Mouse (Mus musculus) adrenal gland, adult 18-20 months (tissue): Measurements from ENCODE around the gene Tpo. TPM values are rescaled to one million over a fixed set of nuclear protein-coding genes. Genes with fewer than 3 reads are reported as not detected.

Source experiments
- DNase-seq, 2 experiments: peaks; one replicate each; pipeline ENCODE4 v3.0.0; 2021 to 2022; ENCODE audit warnings: low spot score in 2 of 2
- total RNA-seq, 2 experiments: library from RNA; stranded (reverse); gene quantifications; 1 replicate in 1 of 2; 2 replicates in 1 of 2; pipeline ENCODE4 v1.2.3; 2021

Gene Tpo
- total RNA-seq, 2 experiments from 2014 or later, result not detected

DNA sequence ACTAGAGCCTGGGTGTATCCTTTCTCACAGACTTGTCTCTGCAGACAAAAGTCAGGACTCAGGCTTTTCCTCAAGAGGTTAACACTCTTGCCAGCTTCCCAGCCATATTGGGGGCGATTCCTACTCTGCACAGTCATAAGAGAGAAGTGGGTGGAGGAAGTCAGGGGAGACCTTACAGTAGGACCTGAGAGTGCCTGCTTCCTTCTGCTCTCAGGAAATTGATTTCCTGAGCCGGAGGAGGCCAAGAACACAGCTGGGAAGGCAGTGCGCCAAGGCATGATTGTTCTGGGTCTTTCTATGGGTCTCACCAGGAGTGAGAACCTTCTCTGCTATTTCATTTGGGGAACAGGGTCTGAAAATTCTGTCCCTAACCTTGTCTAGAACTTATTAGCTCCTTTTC, 48.5 kb downstream of the Tpo start:
- DNase-seq, result no peak

DNA sequence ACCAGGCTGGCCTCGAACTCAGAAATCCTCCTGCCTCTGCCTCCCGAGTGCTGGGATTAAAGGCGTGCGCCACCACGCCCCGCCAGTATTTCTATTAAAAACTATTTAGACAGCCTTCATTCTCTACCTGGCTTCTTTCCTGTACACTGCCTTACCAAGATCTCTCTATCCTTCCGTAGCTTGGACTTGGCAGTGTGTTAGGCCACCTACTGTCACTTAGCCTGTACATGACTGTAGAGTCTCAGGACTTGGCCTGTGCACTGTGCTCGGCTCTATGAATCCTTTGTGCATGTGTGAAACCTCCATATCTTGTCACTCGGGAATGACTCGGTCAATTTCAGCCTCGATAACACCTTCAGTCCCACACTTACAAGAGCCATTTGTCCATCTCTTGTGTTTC, 55.4 kb downstream of the Tpo start:
- DNase-seq, result no peak

DNA sequence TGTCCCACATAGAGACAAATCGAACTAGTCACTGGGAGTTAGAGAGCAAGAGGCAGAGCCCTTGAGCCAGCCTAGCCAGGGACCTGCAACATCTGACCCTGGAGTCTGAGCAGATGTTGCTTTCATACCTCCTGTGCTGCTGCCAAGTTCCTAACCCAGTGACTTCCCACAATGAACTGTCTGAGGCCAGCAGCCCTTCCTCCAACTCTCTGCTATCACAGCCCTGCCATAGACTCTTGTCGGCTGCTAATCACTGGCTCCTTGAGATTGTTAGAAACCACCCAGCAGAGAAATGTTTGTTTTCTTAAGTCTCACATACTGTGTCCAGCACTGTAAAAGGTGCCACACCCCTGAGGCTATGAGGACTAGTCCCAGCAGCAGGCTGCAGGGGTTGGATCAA, 56.1 kb downstream of the Tpo start:
- DNase-seq, result no peak

DNA sequence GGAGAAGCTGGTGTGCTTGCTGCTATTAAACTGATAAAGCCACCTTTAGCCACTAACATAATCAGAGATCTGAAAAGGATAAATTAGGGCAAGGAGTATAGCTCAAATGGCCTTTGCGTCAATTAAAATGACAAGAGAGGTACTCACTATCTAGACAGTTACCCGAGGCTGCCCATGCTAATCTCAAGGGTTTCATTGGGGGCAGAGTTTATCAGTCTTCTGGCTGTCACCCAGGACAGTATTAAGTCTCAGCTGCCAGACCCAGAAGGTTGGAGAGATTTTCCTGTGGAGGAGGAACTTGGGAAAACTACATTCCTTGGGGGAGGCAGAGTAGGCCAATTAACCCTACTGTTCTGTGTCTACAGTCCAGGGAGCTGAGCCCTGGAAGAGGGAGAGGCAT, 63.1 kb downstream of the Tpo start:
- no peak for DNase-seq

DNA sequence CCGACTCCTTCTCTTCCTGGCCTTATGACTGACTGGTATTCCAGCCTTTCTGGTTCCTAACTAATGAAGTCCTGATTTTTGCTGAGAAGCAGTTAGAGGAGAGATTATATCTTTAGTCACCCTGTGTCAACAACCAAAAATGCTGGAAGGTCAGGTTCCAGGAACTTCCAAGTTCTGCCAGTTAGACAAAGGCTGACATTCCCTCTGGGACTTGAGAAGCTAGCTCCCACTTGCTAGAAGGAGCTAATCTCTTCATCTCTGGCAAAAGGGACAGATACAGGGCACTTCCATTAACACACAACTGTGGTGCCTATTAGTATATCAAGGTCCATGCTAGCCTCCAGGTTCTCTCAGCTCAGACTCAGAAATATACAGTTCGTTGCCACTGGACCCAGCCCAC, 64.6 kb downstream of the Tpo start:
- DNase-seq, result no peak

DNA sequence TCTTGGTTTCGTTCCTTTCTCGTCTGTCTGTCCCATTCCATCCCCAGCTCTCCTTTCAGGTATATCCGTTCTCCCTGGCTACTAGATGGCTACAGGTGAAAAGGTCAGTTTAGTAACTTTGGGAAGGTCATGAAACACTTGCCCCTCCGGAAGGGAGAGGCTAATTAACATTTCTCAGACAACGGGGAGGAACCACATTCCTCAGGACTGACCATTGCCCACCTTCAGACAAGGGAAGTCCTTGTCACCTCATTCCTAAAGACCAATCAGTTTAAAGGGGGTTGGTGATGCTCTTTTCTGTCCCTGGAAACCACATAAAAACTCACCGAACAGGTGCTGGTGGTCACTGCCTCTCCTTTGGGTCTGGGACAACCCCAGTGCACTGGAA, 70.3 kb downstream of the Tpo start:
- no peak for DNase-seq

DNA sequence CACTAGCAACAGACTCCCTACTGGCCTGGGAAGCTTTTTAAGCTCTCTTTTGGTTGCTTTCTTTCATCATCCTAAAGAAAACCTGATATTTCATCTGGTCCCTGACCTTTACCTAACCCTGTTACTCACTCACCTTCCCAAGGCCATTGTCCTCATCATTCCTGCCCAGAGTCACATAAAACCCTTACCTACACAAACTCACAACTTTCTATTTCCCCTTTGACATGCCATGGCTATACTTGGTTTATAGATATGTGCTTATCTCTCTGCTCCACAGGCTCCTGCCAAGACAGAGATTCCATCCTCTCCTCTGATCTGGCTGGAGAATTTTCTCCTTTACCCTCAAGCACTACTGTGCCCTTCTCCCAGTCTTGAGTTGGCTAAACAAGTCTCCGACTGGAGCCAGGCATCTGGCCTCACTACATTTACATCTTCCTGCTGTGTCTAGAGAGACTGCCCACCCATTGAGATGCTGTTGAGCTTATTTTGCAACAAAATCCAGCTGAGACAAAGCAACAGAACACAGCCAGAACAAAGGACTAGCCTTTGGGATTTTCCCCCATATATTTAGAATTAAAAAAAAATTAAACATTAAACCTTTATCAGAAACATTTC, 70.8 kb downstream of the Tpo start:
- no peak for DNase-seq

DNA sequence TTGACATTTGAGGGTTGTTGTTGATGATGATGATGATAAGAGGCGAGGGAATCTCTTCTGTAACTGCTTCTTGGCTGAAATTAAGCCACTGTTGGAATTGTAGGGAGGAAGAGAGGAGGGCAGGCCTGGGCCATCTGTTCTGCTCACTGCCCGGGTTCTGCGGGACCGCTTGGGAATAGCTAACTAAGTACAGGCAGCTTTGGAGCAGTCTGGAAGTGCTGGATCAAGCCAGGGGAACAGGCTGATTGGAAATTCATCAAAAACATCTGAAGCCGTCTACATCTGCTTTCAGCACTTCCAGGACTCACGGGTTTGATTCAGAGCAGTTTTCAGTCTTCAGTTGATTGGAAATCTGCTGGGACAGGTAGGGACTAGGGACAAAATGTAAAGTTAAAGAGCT, 74.4 kb downstream of the Tpo start:
- no peak for DNase-seq

DNA sequence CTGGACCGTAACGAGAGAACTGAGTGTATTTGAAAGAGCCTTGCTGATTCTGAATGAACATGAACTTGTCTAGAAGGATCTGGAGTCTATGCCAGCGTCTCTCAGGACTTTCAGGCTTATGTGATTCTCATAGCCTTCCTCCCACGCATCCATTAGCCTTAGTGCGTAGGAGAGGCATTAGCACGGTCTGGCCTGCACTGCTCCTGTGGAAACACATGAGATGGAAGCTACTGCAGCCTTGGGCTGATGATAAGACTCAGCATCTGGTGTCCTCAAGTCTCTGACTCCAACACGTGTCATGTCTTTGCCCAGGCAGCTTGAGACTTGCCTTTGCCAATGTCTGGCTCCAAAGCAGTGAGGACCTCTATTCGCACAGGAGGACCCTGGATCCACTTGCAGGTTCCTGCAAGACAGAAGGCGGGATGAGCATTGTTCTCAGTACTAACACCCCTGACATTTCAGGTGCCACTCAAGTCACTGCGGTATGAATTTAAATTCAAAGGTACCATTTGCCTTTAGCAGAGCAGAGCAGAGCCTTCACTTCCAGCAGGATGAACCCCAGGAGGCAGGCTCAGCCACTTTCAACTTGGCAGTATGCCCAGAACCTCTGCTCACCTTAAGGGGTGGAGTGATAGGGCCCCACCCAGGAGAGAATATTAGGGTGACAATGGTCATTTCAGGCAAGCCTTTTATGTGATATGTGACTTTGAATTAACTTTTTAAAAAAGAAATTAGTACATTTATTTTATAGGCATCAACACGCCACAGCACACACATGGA, 77.5 kb downstream of the Tpo start:
- no peak for DNase-seq

DNA sequence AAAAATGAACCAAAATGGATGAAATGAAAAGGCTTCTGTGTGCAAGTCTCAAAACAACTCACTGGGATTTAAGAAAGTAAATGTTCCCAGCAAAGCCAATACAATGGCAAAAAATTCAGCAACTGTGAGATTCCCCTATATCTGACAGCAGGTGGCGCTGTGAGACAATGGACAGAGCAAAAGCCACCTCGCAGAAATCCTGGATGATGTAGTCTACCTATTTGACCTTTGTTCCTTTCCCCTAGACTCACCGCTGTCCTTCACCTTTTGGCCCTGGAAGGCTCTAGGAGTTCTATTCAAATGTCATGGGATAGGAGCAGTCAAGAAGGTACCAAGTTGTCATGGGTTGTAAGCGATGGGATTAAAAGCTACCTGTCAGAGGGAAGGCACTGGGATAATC, 82.2 kb downstream of the Tpo start:
- DNase-seq, result peak; percentile 45 to 62

DNA sequence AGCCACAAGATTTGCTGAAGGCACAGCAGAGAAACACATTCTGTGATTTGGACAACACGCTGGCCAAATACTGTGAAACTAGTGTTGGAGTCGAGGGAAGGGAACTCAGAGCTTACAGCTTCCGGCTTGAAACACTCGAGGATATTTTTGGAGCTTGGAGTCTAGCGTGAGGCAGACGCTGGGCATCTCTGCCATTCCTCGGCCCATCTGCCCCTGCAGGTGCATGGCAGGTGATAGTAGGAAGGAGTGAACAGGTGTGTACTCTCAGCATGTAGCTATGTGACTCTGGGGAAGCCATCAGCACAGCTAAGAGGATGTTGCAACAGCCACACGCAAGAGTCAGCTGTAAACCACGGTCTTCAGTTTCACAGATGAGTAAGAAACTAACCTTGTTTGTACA, 82.6 kb downstream of the Tpo start:
- no peak for DNase-seq

DNA sequence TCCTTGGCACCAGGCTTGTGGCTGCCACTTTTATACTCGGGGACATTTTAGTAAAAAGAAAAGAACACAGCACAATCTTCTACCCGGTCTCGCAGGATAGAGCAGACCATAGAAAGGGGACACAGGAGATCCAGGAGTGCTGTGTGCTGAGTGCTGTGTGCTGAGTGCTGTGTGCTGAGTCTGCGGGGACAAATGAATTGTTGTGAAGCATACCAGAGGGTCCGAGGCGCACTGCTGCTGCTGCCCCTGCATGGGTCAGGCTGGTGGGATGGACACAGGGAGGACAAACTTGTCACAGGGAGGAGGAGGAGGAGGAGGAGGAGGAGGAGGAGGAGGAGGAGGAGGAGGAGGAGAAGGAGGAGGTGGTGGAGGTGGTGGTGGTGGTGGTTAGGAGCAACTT, 83.6 kb downstream of the Tpo start:
- DNase-seq, result no peak

DNA sequence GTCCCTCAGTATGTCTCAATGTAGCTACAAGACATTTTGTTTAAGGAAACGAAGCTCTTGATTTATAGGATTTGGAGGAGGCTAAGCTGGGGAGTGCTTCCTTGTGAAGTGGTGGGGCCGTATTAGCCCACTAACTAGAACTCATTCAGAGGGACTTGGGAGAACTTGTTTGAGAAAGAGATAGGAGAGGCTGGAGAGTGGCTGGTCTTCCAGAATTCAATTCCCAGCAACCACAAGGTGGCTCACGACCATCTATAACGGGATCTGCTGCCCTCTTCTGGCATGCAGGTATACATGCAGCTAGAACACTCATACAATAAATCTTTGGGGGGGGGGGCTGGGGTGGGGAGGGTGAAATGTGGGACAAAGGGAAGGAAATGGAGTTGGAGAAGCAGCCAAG, 92.3 kb downstream of the Tpo start:
- peak; percentile 41 to 43 for DNase-seq

DNA sequence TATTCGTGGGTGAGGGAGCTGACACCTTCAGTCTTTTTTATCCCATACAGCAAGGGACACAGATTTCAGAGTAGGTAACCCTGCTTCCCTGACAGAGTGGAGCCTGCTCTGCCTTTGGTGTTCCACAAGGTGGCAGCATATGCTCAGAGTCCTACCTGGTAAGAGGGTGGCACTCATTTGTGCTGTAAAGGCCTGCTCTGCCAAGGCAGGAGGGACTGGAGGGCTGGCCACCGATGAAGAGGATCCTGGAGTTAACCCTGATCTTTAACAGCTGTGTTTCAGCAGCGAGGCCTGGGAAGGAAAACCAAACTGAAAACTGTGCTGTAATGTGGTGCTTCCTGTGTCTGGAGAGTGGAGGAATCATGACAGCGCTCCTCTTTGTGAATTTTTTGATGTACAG, 92.9 kb downstream of the Tpo start:
- DNase-seq, result peak in 1 of 2 experiments; percentile 34

DNA sequence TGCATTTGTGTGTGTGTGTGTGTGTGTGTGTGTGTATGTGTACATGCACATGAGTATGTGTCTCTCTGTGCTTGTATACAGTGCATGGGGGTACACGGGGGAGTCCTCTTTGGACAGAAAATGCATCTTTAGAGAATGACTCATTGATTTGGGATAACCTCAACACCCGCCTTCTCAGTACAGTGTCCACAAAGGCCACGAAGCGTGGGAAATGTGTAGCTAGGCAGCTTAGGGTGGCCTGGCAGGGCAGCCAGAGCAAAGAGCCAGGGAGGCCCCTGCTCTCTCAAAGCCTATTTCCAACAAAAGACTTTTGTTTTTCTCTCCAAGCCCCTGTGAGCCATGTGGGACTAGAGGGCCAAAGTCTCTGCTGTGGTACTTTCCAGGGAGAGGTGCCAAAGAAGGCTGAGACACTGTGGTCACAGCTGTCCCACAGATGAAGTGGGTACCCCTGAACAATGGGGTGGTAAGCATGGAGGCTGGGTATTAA, 95.8 kb downstream of the Tpo start:
- no peak for DNase-seq

DNA sequence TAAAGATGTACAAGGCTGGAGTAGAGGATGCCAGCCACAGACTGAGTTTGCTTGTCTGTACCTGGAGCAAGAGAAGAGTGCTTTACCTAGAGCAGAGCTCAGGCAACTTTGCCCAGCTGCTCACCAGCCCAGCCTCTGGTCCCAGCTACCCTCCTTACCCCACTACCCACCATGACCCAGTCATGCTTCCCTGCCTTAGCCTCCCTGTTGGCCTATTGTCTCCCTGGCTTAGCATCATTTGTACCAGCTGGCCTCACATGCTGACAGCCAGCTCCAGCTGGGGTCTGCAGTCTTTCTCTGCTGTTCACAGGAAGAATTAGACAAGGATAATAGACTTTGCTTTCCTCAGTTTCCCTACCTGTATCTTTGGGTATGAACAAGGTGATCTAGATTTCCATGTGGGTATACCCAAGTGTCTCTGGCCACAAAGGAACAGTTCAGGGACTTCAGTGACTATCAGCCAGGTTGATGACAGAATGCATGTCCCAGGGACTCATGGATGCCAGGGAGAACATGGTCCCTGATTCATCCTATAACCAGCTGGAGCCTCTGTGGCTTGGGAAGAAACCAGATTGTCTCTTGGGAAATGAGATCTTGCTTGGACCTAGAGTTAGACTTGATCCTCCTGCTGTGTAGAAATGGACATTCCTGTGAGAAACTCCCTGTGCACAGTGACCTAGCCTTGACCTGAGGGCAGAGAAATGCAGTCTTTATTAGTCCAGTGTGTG, 96.4 kb downstream of the Tpo start:
- DNase-seq, result no peak

DNA sequence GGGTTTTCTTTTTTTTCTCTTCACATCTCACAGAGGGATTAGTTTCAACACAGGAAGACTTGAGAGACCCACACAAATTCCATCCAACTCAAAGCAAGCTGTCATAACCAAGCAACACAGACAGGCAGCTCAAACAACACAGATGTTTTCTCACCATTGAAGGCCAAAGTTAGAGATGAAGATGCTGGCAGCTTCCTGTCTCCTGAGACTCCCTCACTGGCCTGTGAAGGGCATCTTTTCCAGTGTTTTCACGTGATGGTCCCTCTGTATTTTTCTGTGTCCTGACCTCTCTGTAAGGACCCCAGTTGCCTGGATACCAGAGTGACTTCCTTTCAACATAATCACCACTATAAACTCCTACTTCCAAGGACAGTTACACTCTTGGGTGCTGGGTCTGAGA, 97.0 kb downstream of the Tpo start:
- DNase-seq, result no peak

DNA sequence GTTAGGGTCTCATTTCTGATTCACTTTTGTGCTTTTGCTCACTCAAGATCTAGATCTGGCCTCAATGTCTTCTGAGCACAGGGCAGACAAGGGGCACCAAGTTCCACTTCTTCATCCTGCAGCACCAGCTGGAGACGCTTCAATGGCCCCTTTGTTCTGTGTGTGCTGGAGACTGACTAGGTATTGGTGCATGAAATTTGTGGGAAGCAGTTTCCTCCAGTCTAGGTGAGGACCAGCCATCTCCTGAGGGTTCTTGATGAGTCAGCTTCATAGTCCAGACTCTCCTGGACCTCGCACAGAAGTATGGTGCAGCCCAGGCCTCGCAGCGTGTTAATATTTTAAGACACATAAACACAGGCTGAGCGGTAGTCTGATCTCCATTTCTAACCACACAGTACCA, 97.7 kb downstream of the Tpo start:
- no peak for DNase-seq

DNA sequence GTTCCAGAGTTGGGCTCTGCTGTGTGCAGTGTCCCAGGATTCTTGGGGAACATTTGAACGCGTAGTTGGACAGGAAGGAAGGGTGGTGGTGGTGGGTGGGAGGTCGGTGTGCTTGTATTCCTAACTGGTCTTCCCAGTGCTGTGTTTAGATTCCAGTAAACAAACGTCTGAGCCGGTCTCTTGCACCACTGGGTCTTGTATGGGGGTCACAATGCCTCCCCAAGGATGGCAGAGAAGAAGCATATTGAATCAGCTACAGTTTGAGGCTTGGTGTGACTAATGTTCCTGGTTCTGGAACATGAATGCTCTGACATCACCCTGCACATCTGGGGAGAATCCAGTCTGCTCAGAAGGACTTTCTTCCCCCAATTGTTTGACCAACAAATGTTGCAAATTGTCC, 101.9 kb downstream of the Tpo start:
- DNase-seq, result no peak

DNA sequence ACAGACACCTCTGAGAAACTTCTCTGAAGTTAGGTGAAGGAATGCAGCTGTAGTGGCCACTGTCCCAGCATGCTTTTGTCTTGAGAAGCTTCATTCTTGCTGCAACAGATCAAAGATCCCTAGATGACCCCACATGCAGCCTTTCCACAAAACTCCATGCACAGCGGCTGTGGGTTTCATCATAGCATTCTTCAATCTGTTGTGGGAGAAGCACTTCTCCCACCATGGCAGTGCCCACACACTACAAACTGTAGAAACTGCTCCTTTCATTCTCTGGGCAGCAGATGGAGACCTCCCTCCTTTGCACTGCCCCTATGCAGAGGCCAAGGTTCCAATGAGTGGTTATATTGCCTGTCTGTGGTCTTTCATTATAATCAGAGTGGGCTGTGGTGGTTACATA, 103.3 kb downstream of the Tpo start:
- no peak for DNase-seq

DNA sequence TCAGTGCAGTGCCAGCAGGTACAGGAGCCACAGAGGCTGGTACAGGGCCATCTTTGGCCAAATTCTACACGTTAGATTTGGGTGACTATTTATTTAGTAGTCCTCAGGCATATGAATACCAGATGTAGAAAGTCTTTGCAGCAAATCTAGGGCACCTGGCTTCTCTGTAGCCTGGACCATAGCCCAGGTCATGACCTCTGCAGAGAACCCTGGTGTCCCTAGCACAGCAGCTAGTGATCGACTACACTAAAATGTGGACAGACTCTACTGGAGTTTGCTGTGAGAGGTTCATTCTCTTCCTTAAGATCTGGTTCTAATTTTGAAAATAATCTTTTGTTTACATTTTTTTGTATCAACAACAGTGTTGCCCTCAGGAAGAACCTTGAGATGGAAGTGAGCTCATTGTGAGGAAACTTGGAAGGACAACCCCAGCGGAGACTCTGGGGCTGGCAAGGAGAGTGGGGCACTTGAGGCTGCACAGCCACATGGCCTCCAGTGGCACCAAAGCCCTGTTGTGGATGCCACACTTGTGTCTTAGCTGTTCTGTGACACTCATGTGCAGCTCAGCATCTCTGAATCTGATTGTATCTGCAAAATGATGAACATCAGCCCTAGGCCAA, 104.6 kb downstream of the Tpo start:
- DNase-seq, result no peak

DNA sequence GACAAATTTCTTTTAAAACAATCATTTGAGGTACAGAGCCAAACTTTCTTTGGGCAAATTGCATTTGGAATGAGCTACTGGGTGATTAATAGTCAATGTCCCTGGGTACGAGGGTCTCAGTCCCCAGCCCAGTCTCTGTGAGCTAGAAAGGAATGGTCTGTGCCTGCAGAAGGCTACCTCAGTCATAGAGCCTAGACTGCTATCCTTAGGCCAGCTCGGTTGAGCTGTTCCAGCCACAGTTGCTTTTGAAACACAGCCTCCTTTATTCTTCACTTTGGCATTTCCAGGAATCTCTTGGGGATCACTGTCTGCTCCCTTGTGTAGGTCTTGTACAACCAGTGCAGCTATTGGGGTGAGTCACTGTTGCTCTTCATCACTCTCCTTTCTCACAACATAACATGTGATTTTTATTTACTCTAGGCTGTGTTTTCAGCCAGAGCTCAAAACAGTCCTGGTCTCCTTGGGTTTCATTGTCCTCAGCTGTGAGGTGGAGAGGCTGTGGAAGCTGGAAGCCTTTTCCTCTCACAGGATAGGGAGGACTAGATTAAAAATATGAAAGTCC, 108.1 kb downstream of the Tpo start:
- no peak for DNase-seq
